Mouse (Mus musculus) testis, adult 2 months (tissue): ENCODE results near the gene Ccser1. TPM values are rescaled to one million over a fixed set of nuclear protein-coding genes. Genes with fewer than 3 reads are reported as not detected.

ENCODE experiments used
- H3K27ac ChIP-seq: fragments of 200-500 bp; 2 replicates; pipeline ENCODE4 v1.5.1; 2012; ENCODE audit warnings: low read depth, low read length; ENCODE audit not compliant: control insufficient read depth, insufficient read depth
- H3K27me3 ChIP-seq: fragments of 200-500 bp; 2 replicates; pipeline ENCODE4 v1.6.1; 2012; ENCODE audit warnings: mild to moderate bottlenecking, low read length, moderate library complexity; ENCODE audit not compliant: control insufficient read depth, insufficient read depth
- H3K36me3 ChIP-seq: fragments of 200-500 bp; 2 replicates; pipeline ENCODE4 v1.6.1; 2012; ENCODE audit warnings: mild to moderate bottlenecking, low read length; ENCODE audit not compliant: control insufficient read depth, insufficient read depth
- H3K4me1 ChIP-seq: fragments of 200-500 bp; 2 replicates; pipeline ENCODE4 v1.6.1; 2012; ENCODE audit warnings: low read length; ENCODE audit not compliant: control insufficient read depth, insufficient read depth
- H3K4me3 ChIP-seq: fragments of 200-500 bp; 2 replicates; pipeline ENCODE4 v1.5.1; 2012; ENCODE audit warnings: low read depth, mild to moderate bottlenecking, low read length, moderate library complexity, mixed read lengths; ENCODE audit not compliant: control insufficient read depth
- CTCF ChIP-seq: fragments of 200-500 bp; IDR thresholded peaks from 2 replicates; pipeline ENCODE4 v1.5.1; 2012; ENCODE audit warnings: low read depth, mild to moderate bottlenecking, inconsistent platforms, low read length, moderate library complexity; ENCODE audit not compliant: control insufficient read depth, insufficient read depth, insufficient replicate concordance
- POLR2A ChIP-seq: fragments of 200-500 bp; IDR thresholded peaks from 2 replicates; pipeline ENCODE4 v1.6.1; 2012; ENCODE audit warnings: low read depth, mild to moderate bottlenecking, inconsistent platforms, low read length, moderate library complexity; ENCODE audit not compliant: control insufficient read depth
- polyA plus RNA-seq: library from polyadenylated mRNA; depleted of rRNA; stranded (reverse); fragments of >200 nt; gene quantifications from 2 replicates; pipeline ENCODE4 v1.2.3, GENCODE M21; 2012

Gene Ccser1
- polyA plus RNA-seq, 1 experiment = 0.32 TPM

DNA sequence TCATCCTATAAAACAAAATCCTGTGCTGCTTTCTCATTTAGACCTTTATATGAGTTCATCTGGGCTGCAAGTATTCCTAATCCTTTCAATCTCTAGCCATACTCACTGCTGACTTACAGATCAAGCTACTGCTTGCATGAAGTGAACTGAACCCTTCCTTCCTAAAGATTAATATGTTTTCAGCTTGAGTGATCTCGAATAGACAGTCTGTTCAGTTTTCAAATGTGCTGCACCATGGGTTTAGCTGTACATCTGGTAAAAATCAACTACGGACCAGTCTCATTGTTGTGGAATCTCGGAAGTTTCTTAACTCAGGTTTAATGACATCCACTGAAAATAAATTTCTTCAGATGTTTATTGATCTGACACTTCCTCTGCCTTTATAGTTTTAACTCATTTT lies 620.8 kb downstream of the Ccser1 start:
- no peaks in the 10 kb centered on the region for H3K4me1 ChIP-seq
- H3K27ac ChIP-seq = no peak overlapping the region
- no peaks in the 10 kb centered on the region for H3K36me3 ChIP-seq
- no peaks in the 10 kb centered on the region for H3K27me3 ChIP-seq
- no peak for TF ChIP-seq POLR2A
- H3K4me3 ChIP-seq = no peak overlapping the region

DNA sequence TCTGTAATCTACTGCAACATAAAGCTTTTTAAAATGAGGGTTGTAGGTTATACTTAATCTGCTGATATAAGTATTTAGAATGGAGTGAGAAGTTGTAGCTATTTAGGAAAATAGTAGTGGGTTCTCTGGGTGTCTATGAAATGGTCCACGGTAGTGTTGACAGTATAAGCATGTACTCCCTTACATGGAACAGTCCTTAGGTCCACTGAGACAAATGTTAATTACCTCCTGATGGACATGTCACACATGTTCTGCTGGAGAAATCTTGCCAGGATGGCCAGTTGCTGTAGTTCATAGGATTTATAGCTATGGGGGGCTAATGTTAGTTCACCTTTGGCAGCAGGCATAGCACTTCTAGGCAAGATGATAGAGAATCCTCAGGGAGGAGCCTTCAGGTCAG lies 625.4 kb downstream of the Ccser1 start:
- no peak overlapping the region for H3K27ac ChIP-seq
- no peak overlapping the region for H3K4me3 ChIP-seq
- H3K36me3 ChIP-seq = no peaks in the 10 kb centered on the region
- H3K4me1 ChIP-seq = no peaks in the 10 kb centered on the region
- no peak for TF ChIP-seq CTCF
- no peak for TF ChIP-seq POLR2A
- no peaks in the 10 kb centered on the region for H3K27me3 ChIP-seq

DNA sequence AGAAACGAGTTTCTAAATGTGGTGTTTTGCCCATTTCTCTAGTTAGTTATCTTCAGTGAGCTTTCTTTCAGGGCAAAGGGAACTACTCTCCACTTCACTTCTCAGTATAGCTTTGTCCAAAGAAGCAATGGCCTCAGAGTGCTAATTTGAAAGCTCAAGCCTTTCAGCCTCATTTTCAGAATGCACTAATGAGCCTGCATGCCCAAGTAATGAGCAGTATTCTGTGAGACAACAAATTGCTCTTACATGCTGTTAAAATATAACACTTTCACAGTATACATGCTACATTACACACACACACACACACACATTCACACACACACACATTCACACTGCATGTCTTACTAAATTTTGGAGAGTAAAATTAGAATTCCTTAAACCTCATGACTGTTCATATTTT lies 637.6 kb downstream of the Ccser1 start:
- Histone ChIP-seq H3K4me3 (no peak overlapping the region), H3K4me1 (no peaks in the 10 kb centered on the region), H3K27me3 (no peaks in the 10 kb centered on the region), H3K27ac (no peak overlapping the region), H3K36me3 (no peaks in the 10 kb centered on the region)
- no peak for TF ChIP-seq CTCF
- no peak for TF ChIP-seq POLR2A

DNA sequence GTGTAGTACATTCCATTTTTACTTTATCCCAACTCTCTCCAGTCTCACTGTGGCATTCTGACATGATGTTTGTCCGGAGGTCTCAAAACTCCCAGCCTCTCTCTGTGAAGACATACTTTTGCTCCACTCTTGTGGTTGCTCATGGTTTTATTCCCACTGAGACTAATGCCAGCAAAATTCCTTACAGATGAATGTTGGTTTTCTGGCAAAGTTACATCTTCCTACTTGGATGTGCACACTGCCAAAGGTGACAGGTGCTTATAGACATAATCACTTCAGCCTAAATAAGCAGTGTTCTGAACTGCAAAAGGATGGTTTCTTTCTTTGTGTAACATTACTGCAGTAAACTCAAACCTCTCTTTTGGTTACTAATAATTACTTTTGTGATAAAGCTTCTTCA lies 696.2 kb downstream of the Ccser1 start:
- Histone ChIP-seq H3K36me3 (no peaks in the 10 kb centered on the region), H3K27ac (no peak overlapping the region), H3K4me1 (no peaks in the 10 kb centered on the region), H3K27me3 (no peaks in the 10 kb centered on the region), H3K4me3 (no peak overlapping the region)
- TF ChIP-seq POLR2A = no peak
- TF ChIP-seq CTCF = no peak

GRCm38 (mm10) chr6:61898238-61898637 lies 718.1 kb downstream of the Ccser1 start:
- Histone ChIP-seq H3K27me3 (no peaks in the 10 kb centered on the region), H3K4me1 (no peaks in the 10 kb centered on the region)

DNA sequence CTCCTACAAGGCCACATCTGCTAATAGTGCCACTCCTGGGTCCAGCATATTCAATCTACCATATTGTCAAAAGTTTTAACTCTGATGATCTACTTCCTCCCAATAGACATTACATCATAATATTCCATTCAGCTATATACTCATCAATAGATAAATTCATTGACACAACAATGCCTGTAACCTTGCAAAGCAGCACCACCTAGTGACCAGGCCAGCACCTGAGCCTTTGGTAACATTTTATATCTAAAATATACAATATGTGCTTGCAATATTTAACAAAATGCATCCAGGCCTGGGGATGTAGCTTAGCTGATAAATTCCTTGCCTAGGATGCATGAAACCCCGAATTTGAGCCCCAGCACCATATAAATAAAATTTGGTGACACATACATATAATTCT lies 722.6 kb downstream of the Ccser1 start:
- Histone ChIP-seq H3K36me3 (no peaks in the 10 kb centered on the region), H3K4me1 (no peaks in the 10 kb centered on the region), H3K27me3 (no peaks in the 10 kb centered on the region), H3K4me3 (no peak overlapping the region), H3K27ac (no peak overlapping the region)
- TF ChIP-seq POLR2A = no peak
- no peak for TF ChIP-seq CTCF

More at GRCm38 (mm10) chr6:61898238-61898637, 718.1 kb downstream of the Ccser1 start:
- no peak for TF ChIP-seq CTCF
- TF ChIP-seq POLR2A = no peak
- H3K36me3 ChIP-seq = no peaks in the 10 kb centered on the region
- H3K4me3 ChIP-seq = no peak overlapping the region
- H3K27ac ChIP-seq = no peak overlapping the region

DNA sequence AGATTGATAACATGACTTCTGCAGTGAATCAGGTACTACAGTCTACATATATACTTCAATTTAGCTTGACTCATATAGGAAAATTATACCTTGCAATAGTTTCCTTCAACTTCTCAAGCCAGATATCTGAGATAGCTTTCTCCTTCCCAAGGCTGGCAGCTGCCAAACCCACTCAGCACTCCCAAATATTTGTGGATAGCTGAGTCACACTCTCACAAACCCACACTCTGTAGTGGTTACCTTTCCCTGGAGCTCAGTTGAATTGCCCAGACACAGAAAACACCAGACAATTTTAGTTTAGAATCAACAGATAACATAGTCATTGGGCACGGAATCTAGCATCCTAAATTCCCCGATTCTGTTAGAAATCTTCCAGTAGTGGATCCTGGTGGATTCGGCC lies 732.8 kb downstream of the Ccser1 start:
- TF ChIP-seq CTCF (no peak), POLR2A (no peak)
- H3K4me3 ChIP-seq = no peak overlapping the region
- H3K27ac ChIP-seq = no peak overlapping the region
- H3K27me3 ChIP-seq = no peaks in the 10 kb centered on the region
- H3K4me1 ChIP-seq = no peaks in the 10 kb centered on the region
- no peaks in the 10 kb centered on the region for H3K36me3 ChIP-seq

DNA sequence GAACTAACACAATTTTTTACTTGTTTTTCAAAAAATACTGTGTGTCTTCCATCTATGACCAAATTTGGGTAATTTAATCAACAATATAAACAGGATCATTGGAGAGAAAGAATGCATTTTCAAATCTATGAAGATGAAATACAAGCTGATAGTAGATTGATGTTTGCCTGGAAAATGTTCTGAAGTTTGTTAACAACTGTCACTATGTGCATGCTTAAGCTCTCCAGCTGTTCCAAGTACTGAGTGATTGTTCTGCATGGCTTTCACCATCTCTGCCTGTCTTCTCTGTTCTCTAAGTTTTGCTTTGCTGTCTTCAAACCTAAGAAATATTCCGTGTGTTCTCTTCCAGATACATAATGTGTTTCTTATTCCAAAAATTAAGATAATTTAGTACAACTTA lies 751.5 kb downstream of the Ccser1 start:
- Histone ChIP-seq H3K4me3 (no peak overlapping the region), H3K27ac (no peak overlapping the region), H3K27me3 (no peaks in the 10 kb centered on the region), H3K36me3 (no peaks in the 10 kb centered on the region), H3K4me1 (no peaks in the 10 kb centered on the region)
- no peak for TF ChIP-seq POLR2A
- no peak for TF ChIP-seq CTCF
